Mouse (Mus musculus) liver, adult 2 months (tissue): ENCODE measurements around the gene Noxred1. TPM values are rescaled to one million over a fixed set of nuclear protein-coding genes. Genes with fewer than 3 reads are reported as not detected.

Experiments
- DNase-seq: peaks from one replicate; pipeline ENCODE4 v3.0.0-alpha.2; 2011; ENCODE audit warnings: low read depth, low spot score; ENCODE audit errors: extremely low read depth
- H3K27ac ChIP-seq: fragments of 200-500 bp; replicated peaks from 2 replicates; pipeline ENCODE4 v1.5.1; 2012; ENCODE audit warnings: low read depth, mild to moderate bottlenecking, control low read depth, inconsistent platforms, low read length; ENCODE audit not compliant: insufficient read depth
- H3K27me3 ChIP-seq: fragments of 200-500 bp; 2 replicates; pipeline ENCODE4 v1.6.1; 2012; ENCODE audit warnings: mild to moderate bottlenecking, moderate library complexity, low read length, inconsistent platforms; ENCODE audit not compliant: control insufficient read depth, insufficient read depth
- H3K36me3 ChIP-seq: fragments of 200-500 bp; 2 replicates; pipeline ENCODE4 v1.6.1; 2012; ENCODE audit warnings: low read length, inconsistent platforms; ENCODE audit not compliant: control insufficient read depth, insufficient read depth
- H3K4me1 ChIP-seq: fragments of 200-500 bp; 2 replicates; pipeline ENCODE4 v1.6.1; 2011; ENCODE audit warnings: low read length; ENCODE audit not compliant: control insufficient read depth, insufficient read depth
- H3K4me3 ChIP-seq: fragments of 200-500 bp; 2 replicates; pipeline ENCODE4 v1.5.1; 2011; ENCODE audit warnings: low read depth, mild to moderate bottlenecking, control low read depth, low read length, moderate library complexity; ENCODE audit not compliant: insufficient read depth
- H3K79me2 ChIP-seq: fragments of 200-500 bp; 2 replicates; pipeline ENCODE4 v1.6.1; 2012; ENCODE audit warnings: inconsistent platforms, mild to moderate bottlenecking, low read length, moderate library complexity; ENCODE audit not compliant: control insufficient read depth, insufficient read depth
- H3K9ac ChIP-seq: fragments of 200-500 bp; 2 replicates; pipeline ENCODE4 v1.6.1; 2012; ENCODE audit warnings: low read depth, mild to moderate bottlenecking, control low read depth, inconsistent platforms, low read length
- CTCF ChIP-seq: fragments of 200-500 bp; IDR thresholded peaks from 2 replicates; pipeline ENCODE4 v1.5.1; 2011; ENCODE audit warnings: low read depth, low read length, control low read depth
- POLR2A ChIP-seq: fragments of 200-500 bp; IDR thresholded peaks from 2 replicates; pipeline ENCODE4 v1.6.1; 2011; ENCODE audit warnings: low read length, control low read depth; ENCODE audit not compliant: insufficient read depth; ENCODE audit errors: extremely low read depth
- WGBS: fragments of 180-500 bp; shearing (Covaris S2); methylation state at CpG from one replicate; pipeline ENCODE4 v1.1.7; 2018; 5-methylcytosine and 5-hydroxymethylcytosine counted together
- polyA plus RNA-seq: library from polyadenylated mRNA; depleted of rRNA; stranded (reverse); fragments of >200 nt; gene quantifications from 2 replicates; pipeline ENCODE4 v1.2.3, GENCODE M21; 2012; rRNA removed
- total RNA-seq: library from RNA; depleted of rRNA; stranded (reverse); fragments of >200 nt; gene quantifications from 2 replicates; pipeline ENCODE4 v1.2.3, GENCODE M21; 2014; rRNA removed

The Noxred1 gene
- total and polyA plus RNA-seq, 2 experiments, result 0.23 TPM; not detected in 1

GRCm38 (mm10) chr12:87195069-87195468 lies 43.5 kb downstream of the Noxred1 start:
- Histone ChIP-seq H3K9ac (no peak overlapping the region), H3K4me3 (no peak overlapping the region), H3K79me2 (peaks cover 4% of the 10 kb centered on the region; the same call in 1 of the 2 replicates), H3K27ac (no peak overlapping the region), H3K4me1 (peaks cover 4% of the 10 kb centered on the region; the same call in 1 of the 2 replicates), H3K36me3 (no peaks in the 10 kb centered on the region), H3K27me3 (no peaks in the 10 kb centered on the region)
- TF ChIP-seq POLR2A, result no peak
- TF ChIP-seq CTCF, result no peak
- DNase-seq, result no peak
- WGBS, result 77% methylated on average over 1 of the region's 1 CpGs

- WGBS, result 85% methylated on average over 3 of the region's 3 CpGs
- no peak for DNase-seq
- Histone ChIP-seq H3K4me1 (no peaks in the 10 kb centered on the region), H3K27me3 (no peaks in the 10 kb centered on the region), H3K9ac (no peak overlapping the region), H3K27ac (no peak overlapping the region), H3K79me2 (no peaks in the 10 kb centered on the region; the same call in 1 of the 2 replicates), H3K36me3 (no peaks in the 10 kb centered on the region), H3K4me3 (no peak overlapping the region)
- no peak for TF ChIP-seq CTCF
- no peak for TF ChIP-seq POLR2A
These were observed 45.5 kb downstream of the Noxred1 start for GRCm38 (mm10) chr12:87193008-87193407.

GRCm38 (mm10) chr12:87177631-87178030 lies 60.9 kb downstream of the Noxred1 start:
- TF ChIP-seq POLR2A (no peak), CTCF (no peak)
- Histone ChIP-seq H3K36me3 (peaks cover 2% of the 10 kb centered on the region), H3K27ac (no peak overlapping the region), H3K9ac (no peak overlapping the region), H3K4me3 (no peak overlapping the region), H3K79me2 (no peaks in the 10 kb centered on the region), H3K4me1 (no peaks in the 10 kb centered on the region), H3K27me3 (no peaks in the 10 kb centered on the region)
- DNase-seq, result no peak
- over 99% methylated on average over 4 of the region's 4 CpGs for WGBS

- DNase-seq, result no peak
- H3K27me3 ChIP-seq, result no peaks in the 10 kb centered on the region
- no peak for TF ChIP-seq CTCF
- no peak for TF ChIP-seq POLR2A
- H3K4me1 ChIP-seq, result no peaks in the 10 kb centered on the region
- no peaks in the 10 kb centered on the region for H3K79me2 ChIP-seq
- no peak overlapping the region for H3K27ac ChIP-seq
- peaks cover 11% of the 10 kb centered on the region for H3K36me3 ChIP-seq
- H3K9ac ChIP-seq, result no peak overlapping the region
- WGBS, result 86% methylated on average over 4 of the region's 4 CpGs
- H3K4me3 ChIP-seq, result no peak overlapping the region
These were observed 63.2 kb downstream of the Noxred1 start for GRCm38 (mm10) chr12:87175194-87175946.

Other genes starting within 250 kb of the Noxred1 start
- not detected in 2 replicates for gene Zdhhc22, start 248.3 kb downstream of the Noxred1 start, total RNA-seq
- not detected in 2 replicates for gene Zdhhc22, start 248.3 kb downstream of the Noxred1 start, polyA plus RNA-seq
- gene Tmem63c, start 217.4 kb downstream of the Noxred1 start, total RNA-seq, result not detected in 2 replicates
- gene Tmem63c, start 217.4 kb downstream of the Noxred1 start, polyA plus RNA-seq, result not detected in 2 replicates
- 0.13 and 0.18 TPM in 2 replicates for gene Ngb, start 136.2 kb downstream of the Noxred1 start, total RNA-seq
- gene Ngb, start 136.2 kb downstream of the Noxred1 start, polyA plus RNA-seq, result 0.19 and 0.23 TPM in 2 replicates
- 915 and 1,082 TPM in 2 replicates for gene Gstz1, start 91.6 kb downstream of the Noxred1 start, total RNA-seq
- 816 and 942 TPM in 2 replicates for gene Gstz1, start 91.6 kb downstream of the Noxred1 start, polyA plus RNA-seq
- 11.6 and 16.2 TPM in 2 replicates for gene Pomt2, start 90.8 kb downstream of the Noxred1 start, total RNA-seq
- gene Pomt2, start 90.8 kb downstream of the Noxred1 start, polyA plus RNA-seq, result 13.0 and 14.7 TPM in 2 replicates
- not detected in 2 replicates for gene Samd15, start 39.0 kb downstream of the Noxred1 start, total RNA-seq
- gene Samd15, start 39.0 kb downstream of the Noxred1 start, polyA plus RNA-seq, result not detected in 2 replicates
- 1.5 and 1.6 TPM in 2 replicates for gene Tmed8, start 38.3 kb downstream of the Noxred1 start, total RNA-seq
- gene Tmed8, start 38.3 kb downstream of the Noxred1 start, polyA plus RNA-seq, result 0.71 and 0.77 TPM in 2 replicates
- gene Vipas39, start 27.5 kb upstream of the Noxred1 start, total RNA-seq, result 17.4 and 17.5 TPM in 2 replicates
- gene Vipas39, start 27.5 kb upstream of the Noxred1 start, polyA plus RNA-seq, result 9.2 and 13.3 TPM in 2 replicates
- 88.0 and 92.9 TPM in 2 replicates for gene Ahsa1, start 27.7 kb upstream of the Noxred1 start, total RNA-seq
- gene Ahsa1, start 27.7 kb upstream of the Noxred1 start, polyA plus RNA-seq, result 67.4 and 76.9 TPM in 2 replicates
- gene Ism2, start 61.0 kb upstream of the Noxred1 start, total RNA-seq, result 0.18 and 0.27 TPM in 2 replicates
- 0.28 and 0.60 TPM in 2 replicates for gene Ism2, start 61.0 kb upstream of the Noxred1 start, polyA plus RNA-seq
- gene Sptlc2, start 149.6 kb upstream of the Noxred1 start, total RNA-seq, result 13.8 and 14.4 TPM in 2 replicates
- gene Sptlc2, start 149.6 kb upstream of the Noxred1 start, polyA plus RNA-seq, result 4.3 and 6.5 TPM in 2 replicates
- 25.3 and 29.7 TPM in 2 replicates for gene Slirp, start 205.2 kb upstream of the Noxred1 start, total RNA-seq
- gene Slirp, start 205.2 kb upstream of the Noxred1 start, polyA plus RNA-seq, result 11.1 and 15.6 TPM in 2 replicates
- gene Alkbh1, start 205.3 kb upstream of the Noxred1 start, total RNA-seq, result 8.4 and 10.3 TPM in 2 replicates
- 4.9 and 11.1 TPM in 2 replicates for gene Alkbh1, start 205.3 kb upstream of the Noxred1 start, polyA plus RNA-seq
- 23.8 and 34.8 TPM in 2 replicates for gene Snw1, start 233.5 kb upstream of the Noxred1 start, total RNA-seq
- gene Snw1, start 233.5 kb upstream of the Noxred1 start, polyA plus RNA-seq, result 3.8 and 4.3 TPM in 2 replicates